Mouse (Mus musculus) ES-E14 (cell line): Measurements from ENCODE around the gene Mfsd10. TPM values are rescaled to one million over a fixed set of nuclear protein-coding genes. Genes with fewer than 3 reads are reported as not detected.
"Not testable (repeated sequence)": the region's sequence is repeated elsewhere in the genome, so short reads cannot be mapped to it uniquely, and the experiment has no call there.

Experiments used
- DNase-seq: peaks from one replicate; pipeline ENCODE4 v3.0.0-alpha.2; 2013; ENCODE audit warnings: low read depth, low spot score
- H3K27ac ChIP-seq: 2 replicates; pipeline ENCODE4 v1.5.1; 2012; ENCODE audit warnings: low read depth, mild to moderate bottlenecking, low read length, moderate library complexity, mixed read lengths; ENCODE audit not compliant: poor library complexity, insufficient read depth, severe bottlenecking
- H3K36me3 ChIP-seq: 2 replicates; pipeline ENCODE4 v1.6.1; 2012; ENCODE audit warnings: mild to moderate bottlenecking, low read length, moderate library complexity, mixed read lengths; ENCODE audit not compliant: control insufficient read depth, poor library complexity, insufficient read depth, severe bottlenecking
- H3K4me1 ChIP-seq, 2 experiments: fragments of 150-350 bp in 1 of 2; sonication (generic) in 1 of 2; 2 replicates each; pipeline ENCODE4 v1.6.1; 2012; ENCODE audit warnings: low read length in 2 of 2, mild to moderate bottlenecking in 1 of 2, mixed read lengths in 1 of 2; ENCODE audit not compliant: control insufficient read depth in 2 of 2, insufficient read depth in 2 of 2, poor library complexity in 1 of 2
- H3K4me3 ChIP-seq, 2 experiments: fragments of 150-350 bp in 1 of 2; sonication (generic) in 1 of 2; 2 replicates each; pipeline ENCODE4 v1.5.1; 2012; ENCODE audit warnings: low read length in 2 of 2, low read depth in 1 of 2, mild to moderate bottlenecking in 1 of 2, mixed read lengths in 1 of 2; ENCODE audit not compliant: insufficient read depth in 1 of 2, poor library complexity in 1 of 2, severe bottlenecking in 1 of 2
- H3K9ac ChIP-seq: 2 replicates; pipeline ENCODE4 v1.6.1; 2012; ENCODE audit warnings: low read depth, mild to moderate bottlenecking, low read length, mixed read lengths; ENCODE audit not compliant: poor library complexity, insufficient read depth, severe bottlenecking
- H3K9me3 ChIP-seq: fragments of 150-350 bp; sonication (generic); 2 replicates; pipeline ENCODE4 v1.6.1; 2012; ENCODE audit warnings: low read depth, mild to moderate bottlenecking, low read length; ENCODE audit not compliant: control insufficient read depth, insufficient read depth
- CHD2 ChIP-seq: IDR thresholded peaks from 2 replicates; pipeline ENCODE4 v1.6.1; 2014; ENCODE audit warnings: mild to moderate bottlenecking, low read depth, low read length, inconsistent platforms
- HCFC1 ChIP-seq: IDR thresholded peaks from 2 replicates; pipeline ENCODE4 v1.6.1; 2012; ENCODE audit warnings: low read length, inconsistent platforms, borderline replicate concordance; ENCODE audit not compliant: insufficient read depth
- MAFK ChIP-seq: IDR thresholded peaks from 2 replicates; pipeline ENCODE4 v1.6.1; 2014; ENCODE audit warnings: mild to moderate bottlenecking, low read depth, low read length, inconsistent platforms; ENCODE audit not compliant: insufficient read depth
- ZC3H11A ChIP-seq: IDR thresholded peaks from 2 replicates; pipeline ENCODE4 v1.6.1; 2012; ENCODE audit warnings: low read depth, mild to moderate bottlenecking, inconsistent platforms, low read length, borderline replicate concordance
- ZNF384 ChIP-seq: IDR thresholded peaks from 2 replicates; pipeline ENCODE4 v1.6.1; 2012; ENCODE audit warnings: low read depth, low read length, inconsistent platforms
- in situ Hi-C, 2 experiments: fragments of 600-800 bp; cut with MboI; formaldehyde crosslinking; loops; one replicate each; pipeline ENCODE4 v1.15.1; 2025; ENCODE audit warnings: low sequenced_read_pairs in 2 of 2, inconsistent platforms in 1 of 2; ENCODE audit not compliant: unreplicated experiment in 2 of 2
- total RNA-seq: library from RNA; depleted of rRNA; stranded (reverse); fragments of 300-350 nt; gene quantifications from 2 replicates; pipeline ENCODE4 v1.2.3, GENCODE M21; 2012

Gene Mfsd10
- total RNA-seq, 1 experiment: 192 TPM

DNA sequence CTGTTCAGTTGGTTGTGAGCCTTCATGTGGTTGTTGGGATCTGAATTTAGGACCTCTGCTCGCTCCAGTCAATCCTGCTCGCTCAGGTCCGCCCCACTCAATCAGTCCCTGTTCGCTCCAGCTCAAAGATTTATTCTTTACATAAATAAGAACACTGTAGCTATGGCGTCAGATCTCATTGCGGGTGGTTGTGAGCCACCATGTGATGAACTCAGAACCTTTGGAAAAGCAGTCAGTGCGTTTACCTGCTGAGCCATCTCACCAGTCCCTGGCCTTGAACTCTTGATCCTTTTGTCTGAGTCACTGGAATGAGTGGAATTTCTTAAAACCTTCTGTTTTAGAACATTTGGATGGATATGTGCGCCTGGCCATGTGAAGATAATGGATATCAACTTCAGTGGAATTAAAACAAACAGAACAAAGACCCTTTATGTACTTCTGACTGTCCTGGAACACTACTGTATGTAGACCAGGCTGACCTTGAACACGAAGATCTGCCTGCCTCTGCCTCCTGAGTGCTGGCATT, 43.7 kb downstream of the Mfsd10 start:
- TF ChIP-seq MAFK (no peak), ZNF384 (no peak), ZC3H11A (no peak), HCFC1 (no peak)
- DNase-seq: peak; percentile 54
- Histone ChIP-seq H3K36me3 (no peaks in the 10 kb centered on the region), H3K27ac (peak overlapping the region; percentile 44; the same call in 1 of the 2 replicates), H3K9me3 (no peaks in the 10 kb centered on the region), H3K4me3 (no peak overlapping the region), H3K9ac (no peak overlapping the region; the same call in 1 of the 2 replicates), H3K4me1 (peaks cover 12 to 21% of the 10 kb centered on the region in 2 experiments)
- in situ Hi-C loops: no loop called here

DNA sequence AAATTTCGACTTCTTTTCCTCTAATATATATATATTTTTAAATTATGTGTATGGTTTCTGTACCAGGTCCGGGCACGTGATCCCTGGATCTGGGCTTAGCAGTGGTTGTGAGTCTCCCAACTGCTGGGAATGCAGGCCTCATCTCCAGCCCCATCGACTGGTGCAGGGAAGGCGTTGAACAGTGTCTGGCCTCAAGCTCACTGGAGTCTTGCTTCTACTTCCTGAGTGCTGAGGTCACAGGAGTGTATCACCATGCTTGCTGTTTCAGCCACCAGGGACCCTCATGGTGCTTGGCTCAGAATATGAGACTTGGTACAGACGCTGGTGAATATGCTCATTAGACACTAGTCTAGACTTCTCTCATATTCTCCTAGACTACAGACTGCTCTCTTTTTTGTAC, 44.3 kb downstream of the Mfsd10 start:
- in situ Hi-C loops: no loop called here
- H3K9ac ChIP-seq: peak overlapping the region; percentile 23; the same call in 1 of the 2 replicates
- TF ChIP-seq ZC3H11A: no peak
- TF ChIP-seq HCFC1: no peak
- TF ChIP-seq MAFK: no peak
- no peak for TF ChIP-seq CHD2
- TF ChIP-seq ZNF384: no peak
- H3K36me3 ChIP-seq: no peaks in the 10 kb centered on the region
- H3K4me3 ChIP-seq: no peak overlapping the region
- H3K27ac ChIP-seq: peak overlapping the region; percentile 44; the same call in 1 of the 2 replicates
- no peaks in the 10 kb centered on the region for H3K9me3 ChIP-seq
- H3K4me1 ChIP-seq: peaks cover 12 to 23% of the 10 kb centered on the region in 2 experiments
- no peak for DNase-seq

- peaks cover 12 to 22% of the 10 kb centered on the region in 2 experiments for H3K4me1 ChIP-seq
- H3K9me3 ChIP-seq, DNase-seq, H3K4me3 ChIP-seq, in situ Hi-C loops, H3K9ac ChIP-seq, H3K36me3 ChIP-seq: not testable (repeated sequence)
- peak overlapping the region; percentile 44; the same call in 1 of the 2 replicates for H3K27ac ChIP-seq
Measured at GRCm38 (mm10) chr5:34592224-34592623, 44.8 kb downstream of the Mfsd10 start.

GRCm38 (mm10) chr5:34591388-34592004, 45.5 kb downstream of the Mfsd10 start:
- no peak for DNase-seq

More at GRCm38 (mm10) chr5:34591388-34592004, 45.5 kb downstream of the Mfsd10 start:
- no peak overlapping the region for H3K4me3 ChIP-seq
- H3K27ac ChIP-seq: peak overlapping the region; percentile 44; the same call in 1 of the 2 replicates
- TF ChIP-seq ZC3H11A (no peak), MAFK (no peak), ZNF384 (no peak), CHD2 (no peak), HCFC1 (no peak)
- H3K9me3 ChIP-seq: no peaks in the 10 kb centered on the region
- no peaks in the 10 kb centered on the region for H3K36me3 ChIP-seq
- H3K4me1 ChIP-seq: peaks cover 12 to 20% of the 10 kb centered on the region in 2 experiments
- in situ Hi-C loops: no loop called here
- no peak overlapping the region; the same call in 1 of the 2 replicates for H3K9ac ChIP-seq
